Mouse (Mus musculus): ENCODE data around the gene Pde4c.

The Pde4c gene

DNA sequence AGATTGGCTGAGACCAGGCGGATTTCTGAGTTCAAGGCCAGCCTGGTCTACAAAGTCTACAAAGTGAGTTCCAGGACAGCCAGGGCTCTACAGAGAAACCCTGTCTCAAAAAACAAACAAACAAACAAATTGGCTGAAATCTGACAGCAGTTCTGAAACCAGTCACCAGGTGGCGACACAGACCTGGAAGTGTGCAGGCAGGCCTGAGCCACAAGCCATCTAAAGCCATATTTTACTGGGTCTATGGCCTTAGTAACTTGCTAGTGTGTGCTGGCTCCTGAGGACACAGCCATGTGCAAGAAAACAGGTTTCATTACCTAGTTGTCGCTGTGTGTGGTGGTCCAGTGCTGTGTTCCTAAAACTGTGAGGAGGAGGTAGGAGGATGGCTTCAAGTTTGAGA lies 2.8 kb upstream of the Pde4c start:
- no peak for DNase-seq (ENCODE audit: low read depth, low spot score)

DNA sequence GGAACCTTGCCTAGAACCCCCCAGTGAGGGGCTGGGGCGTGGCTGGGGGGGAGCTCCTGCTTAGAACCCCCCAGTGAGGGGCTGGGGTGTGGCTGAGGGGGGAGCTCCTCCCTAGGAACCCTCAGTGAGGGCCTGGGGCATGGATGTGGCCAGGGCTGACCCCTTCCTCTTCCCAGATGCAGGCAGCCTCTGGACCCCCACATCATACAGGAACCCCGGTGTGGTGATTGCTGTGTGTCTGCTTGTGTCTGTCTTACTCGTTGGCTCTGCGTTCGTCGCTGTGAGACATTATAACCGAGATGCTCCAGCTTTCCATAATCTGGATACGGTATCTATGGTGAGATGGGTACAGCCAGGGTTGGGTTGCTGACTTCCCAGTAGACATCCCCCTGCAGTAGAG lies 1.9 kb upstream of the Pde4c start:
- no peak for DNase-seq (ENCODE audit: low read depth, low spot score)

DNA sequence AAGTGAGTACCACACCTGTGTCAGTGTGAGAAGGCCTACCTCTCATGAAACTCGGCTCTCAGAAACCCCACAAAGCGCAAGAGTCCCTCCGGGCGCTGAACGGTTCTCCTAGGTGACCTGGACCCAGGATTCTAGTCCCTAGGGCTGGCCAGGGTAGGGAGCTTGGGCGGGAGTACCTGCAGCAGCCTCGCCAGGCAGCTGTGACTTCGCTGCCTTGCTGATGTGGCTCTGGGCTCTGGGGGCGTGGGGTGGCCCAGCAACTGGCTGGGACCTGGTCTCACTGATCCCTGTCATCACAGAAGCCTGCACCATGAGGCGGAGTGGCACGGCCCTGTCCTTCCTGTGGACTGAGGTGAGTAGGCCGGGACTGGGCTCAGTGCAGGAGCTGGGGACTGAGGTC lies 696 bp downstream of the Pde4c start:
- no peak for DNase-seq (ENCODE audit: low read depth, low spot score)

DNA sequence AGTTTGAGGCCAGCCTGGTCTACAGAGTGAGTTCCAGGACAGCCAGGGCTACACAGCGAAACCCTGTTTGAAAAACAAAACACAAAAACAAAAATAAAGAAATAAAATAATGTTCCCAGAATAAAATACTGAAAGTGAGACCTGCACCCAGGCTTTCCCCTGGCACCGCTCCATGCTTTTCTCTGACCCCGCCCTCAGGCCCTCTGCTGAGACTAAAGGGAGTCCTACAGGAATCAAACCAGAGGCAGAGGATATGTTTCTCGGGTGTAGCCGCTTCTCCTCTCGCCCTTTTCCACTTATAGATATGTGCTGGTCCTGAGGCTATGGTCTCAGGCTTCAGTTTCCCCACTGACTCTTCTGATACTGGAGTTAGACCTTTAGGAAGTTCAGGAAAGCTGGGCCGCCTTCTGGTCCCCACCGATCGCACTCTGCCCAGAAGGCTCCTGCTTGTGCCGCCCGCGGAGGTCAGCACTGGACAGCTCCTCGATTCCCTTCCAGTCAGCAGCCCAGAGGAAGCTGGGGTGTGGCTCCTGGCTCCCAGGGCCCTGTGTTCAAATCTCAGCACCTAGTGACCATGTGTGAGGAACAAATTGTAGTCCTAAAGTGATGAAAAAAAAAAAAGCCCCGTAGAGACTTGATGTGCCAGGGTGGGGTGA lies 2.4 kb downstream of the Pde4c start:
- no peak for DNase-seq (ENCODE audit: low read depth, low spot score)

DNA sequence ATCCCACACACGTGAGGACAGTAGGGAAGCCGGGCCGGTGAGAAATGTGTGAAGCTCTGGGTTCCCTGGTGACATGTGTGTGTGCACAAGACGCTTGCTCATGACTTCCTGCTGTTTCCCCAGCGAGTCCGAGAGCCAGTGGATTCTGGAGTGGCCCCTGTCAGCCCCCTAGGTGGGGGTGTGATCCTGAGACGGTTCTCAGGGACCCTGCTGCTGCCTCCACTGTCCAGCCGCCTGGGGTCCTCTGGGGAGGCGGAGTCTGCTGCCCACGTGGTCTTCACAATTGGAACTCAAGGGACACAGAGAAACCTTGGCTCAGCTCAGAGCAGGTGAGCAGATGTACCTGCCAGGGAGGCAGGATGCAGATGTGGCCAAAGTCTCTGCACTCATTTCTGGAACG lies 3.2 kb downstream of the Pde4c start:
- DNase-seq (ENCODE audit: low read depth, low spot score), result no peak

DNA sequence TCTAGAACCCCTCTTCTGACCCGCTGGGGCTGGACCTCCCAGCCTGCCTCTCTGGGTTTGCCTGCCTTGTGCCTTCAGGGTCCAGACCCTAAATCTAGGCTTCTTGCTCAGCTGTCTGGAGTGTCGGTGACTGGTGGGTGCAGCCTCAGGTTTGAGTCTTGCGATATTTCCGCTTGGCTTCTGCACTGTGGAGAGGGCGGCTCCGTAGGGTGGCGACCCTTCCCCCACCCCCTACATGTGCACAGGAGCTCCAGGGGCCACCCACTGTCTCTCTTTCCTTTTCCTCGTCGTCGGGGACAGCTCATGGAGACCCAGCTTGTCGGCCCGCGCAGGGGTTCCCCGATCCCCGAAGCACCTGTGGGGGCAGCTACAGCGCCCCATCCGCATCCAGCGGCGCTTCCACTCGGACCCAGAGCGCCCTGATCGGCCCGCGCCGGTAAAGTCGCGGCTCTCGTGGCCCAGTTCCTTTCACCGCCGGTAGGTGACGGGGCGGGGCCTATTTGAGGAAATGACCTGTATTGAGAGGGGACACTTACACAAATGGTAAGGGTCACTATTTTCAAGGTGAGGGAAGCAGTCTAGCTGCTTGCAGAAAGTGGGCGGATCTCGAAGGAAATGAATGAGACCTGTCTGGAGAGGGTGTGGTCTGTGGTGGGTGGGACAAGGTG lies 6.4 kb downstream of the Pde4c start:
- DNase-seq (ENCODE audit: low read depth, low spot score), result no peak

DNA sequence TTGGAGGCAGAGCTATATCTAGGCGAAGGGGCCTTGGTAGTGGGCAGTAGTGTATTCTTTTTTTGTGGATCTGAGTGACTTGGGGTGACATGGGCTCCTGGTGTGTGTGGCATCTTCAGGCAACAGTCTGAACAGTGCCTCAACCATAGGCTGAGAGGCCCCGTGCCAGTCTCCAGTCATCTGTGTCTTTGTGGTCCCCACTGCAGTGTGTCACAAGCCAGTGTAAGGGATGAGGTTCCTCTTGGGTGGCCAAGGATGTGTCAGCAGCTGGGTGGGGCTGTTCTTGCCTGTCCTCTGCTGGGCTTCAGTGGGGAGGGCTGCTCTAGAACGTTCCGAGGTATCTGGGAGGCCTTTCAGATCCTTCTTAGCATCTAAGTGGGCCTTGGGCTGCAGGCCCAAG lies 7.4 kb downstream of the Pde4c start:
- DNase-seq (ENCODE audit: low read depth, low spot score), result no peak

DNA sequence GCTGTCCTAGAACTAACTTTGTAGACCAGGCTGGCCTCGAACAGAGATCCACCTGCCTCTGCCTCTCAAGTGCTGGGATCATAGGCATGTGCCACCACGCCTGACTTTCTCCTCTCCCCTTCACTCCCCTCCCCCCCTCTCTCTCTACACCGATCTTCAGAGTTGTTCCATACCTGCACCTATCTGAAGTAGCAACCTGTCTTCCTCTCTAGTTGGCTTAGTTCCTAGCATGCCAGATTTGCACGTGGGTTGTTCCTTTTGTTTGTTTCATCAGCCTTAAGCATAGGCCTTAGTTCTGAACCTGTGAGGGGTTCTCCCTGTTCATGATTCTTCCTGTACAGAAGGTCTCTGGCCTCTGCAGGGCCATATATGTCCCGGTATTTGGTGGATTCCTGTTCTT lies 14.2 kb downstream of the Pde4c start:
- no peak for DNase-seq (ENCODE audit: low read depth, low spot score)

DNA sequence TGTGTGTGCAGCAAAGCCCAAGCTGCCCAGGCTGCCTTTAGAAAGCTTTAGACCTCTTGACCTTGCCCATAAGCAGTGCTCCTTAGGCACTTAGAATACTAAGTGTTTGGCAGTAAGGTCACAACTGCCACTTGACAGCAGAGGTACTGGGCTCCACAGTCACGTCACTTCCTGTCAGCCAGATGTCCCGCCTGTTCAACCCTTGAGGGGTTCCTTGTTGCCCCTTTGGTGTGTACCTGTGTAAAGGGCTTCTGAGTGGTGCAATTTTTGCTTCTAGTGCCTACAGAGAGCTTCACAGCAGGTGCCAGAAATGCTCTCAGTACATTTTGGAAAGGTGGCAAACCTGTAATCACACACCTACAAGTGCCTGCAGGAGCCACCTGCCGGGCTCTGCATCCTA lies 14.7 kb downstream of the Pde4c start:
- no peak for DNase-seq (ENCODE audit: low read depth, low spot score)

DNA sequence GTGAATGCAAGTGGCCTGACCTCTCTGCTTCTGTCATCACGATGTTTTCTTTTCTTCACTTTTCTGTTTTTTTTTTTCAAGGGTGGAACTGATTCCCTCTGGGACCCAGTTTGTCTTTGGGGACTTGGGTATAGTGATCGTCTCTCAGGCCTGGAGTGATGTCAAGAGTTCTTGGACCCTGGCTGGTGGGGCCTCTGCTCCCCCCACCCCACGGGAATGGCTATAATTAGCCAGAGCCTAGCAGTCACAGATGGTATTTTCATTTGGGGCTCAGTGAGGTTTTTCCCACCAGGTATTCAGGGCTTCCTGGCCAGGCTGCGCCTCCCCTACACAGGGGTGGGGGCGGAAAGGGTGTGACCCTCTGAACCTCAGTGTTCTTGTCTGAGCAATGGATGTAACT lies 18.1 kb downstream of the Pde4c start:
- no peak for DNase-seq (ENCODE audit: low read depth, low spot score)

DNA sequence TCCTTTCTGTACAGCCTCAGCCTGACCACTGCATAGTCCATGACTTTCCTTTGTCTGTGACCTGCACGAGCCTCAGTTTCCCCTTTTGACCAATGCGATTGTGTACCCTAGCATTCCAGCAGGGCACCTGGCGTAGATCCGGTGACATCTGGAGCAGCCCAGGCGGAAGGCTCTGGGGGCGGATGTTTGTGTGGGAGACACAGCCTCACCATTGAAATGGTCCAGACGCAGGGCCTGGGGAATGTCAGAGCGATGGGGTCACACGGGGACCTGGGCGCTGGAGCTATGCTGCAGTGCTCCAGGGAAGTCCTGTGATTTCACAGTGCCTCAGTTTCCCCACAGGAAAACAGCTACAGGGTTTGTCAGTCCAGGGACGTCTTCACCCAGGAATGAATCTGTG lies 18.7 kb downstream of the Pde4c start:
- no peak for DNase-seq (ENCODE audit: low read depth, low spot score)

DNA sequence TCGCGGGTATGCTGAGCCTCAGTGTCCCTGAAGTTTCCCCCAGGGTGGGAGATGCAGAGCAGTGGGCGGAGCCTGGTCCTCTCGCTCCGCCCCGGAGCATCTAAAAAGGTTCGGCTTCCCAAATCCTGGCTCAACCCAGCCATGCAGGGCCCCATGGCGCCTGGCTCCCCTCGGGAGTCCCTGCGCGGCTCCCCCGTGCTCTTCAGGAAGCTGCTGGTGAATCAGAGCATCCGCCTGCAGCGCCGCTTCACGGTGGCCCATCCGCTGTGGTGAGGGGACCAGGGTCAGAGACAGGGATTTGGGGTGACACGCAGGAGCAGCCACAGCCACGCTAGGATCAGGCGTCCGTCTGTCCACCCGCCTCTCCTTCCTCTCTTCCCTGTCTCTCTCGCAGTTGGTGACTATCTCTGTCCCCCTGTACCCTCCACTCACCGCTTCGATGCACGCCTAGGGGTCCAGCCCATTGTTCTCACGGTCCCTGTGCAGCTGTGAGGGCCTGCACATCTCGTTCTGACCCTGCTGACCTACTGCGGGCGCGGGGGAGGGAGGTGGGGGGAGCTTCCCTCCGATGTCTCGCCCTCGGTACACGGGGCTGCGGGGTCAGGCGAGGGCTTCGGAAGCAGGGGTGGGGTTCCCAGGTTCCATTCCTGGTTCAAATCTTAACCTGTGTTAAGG lies 19.6 kb downstream of the Pde4c start:
- DNase-seq (ENCODE audit: low read depth, low spot score), result no peak

DNA sequence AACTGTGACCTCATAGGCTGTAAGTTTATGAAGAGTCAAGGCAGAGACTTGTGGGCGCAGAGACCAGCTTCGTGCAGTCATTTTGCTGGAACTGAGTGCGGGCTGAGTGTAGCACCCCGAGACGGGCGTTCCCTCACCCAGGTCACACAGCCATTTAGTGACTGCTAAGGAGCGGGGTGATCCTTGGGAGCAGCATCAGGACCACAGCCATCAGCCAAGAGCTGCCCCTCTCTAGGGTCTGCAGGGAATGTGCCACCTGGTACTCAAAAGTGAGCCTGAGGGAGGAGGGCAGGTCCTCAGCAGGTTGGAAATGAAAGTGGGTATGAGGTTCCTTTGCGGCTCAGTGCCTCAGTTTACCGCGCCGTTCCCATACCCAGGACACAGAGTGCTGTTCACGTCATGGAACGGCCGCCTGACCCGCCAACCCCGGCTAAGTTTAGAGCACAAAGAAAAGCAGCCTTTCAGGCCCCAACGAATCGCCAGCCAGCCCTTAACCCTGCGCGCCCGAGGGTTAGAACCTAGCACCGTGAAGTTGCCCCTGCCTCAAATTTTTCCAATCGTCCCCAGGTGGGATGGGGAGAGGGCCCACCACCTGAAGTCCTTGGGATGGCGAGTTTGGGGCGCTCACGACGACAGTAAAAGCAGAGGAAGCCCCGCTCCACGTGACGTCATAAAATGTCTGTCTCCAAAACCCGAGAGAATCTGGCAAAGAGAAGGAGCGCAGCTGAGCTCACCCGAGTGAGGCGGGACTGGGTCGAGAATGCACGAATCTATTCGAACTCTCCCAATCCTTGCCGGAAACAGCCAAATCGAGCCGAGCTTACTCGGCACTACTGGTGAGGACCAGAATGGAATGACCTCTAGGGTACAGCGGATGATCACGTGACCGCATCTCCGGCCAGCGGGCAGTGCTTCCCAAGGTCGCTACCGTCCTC lies 20.4 kb downstream of the Pde4c start:
- DNase-seq (ENCODE audit: low read depth, low spot score), result no peak

DNA sequence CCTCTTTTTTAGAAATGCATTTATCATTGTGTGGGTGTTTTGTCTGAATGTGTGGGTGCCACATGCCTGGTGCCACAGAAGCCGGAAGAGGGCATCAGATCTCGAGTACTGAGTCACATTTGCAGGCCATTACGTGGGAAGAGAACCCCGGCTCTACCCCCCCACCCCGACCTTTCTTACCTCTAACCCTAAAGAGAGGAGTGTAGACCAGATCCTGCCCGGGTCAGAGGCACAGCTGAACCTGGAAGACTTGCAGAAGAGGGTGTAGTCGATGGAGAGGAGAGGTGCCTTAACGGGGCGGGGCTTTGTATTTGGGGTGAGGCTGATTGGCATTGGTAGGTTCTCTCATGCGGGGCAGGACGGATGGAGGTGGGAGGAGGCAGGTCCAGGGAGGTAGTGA lies 21.3 kb downstream of the Pde4c start:
- DNase-seq (ENCODE audit: low read depth, low spot score), result no peak

DNA sequence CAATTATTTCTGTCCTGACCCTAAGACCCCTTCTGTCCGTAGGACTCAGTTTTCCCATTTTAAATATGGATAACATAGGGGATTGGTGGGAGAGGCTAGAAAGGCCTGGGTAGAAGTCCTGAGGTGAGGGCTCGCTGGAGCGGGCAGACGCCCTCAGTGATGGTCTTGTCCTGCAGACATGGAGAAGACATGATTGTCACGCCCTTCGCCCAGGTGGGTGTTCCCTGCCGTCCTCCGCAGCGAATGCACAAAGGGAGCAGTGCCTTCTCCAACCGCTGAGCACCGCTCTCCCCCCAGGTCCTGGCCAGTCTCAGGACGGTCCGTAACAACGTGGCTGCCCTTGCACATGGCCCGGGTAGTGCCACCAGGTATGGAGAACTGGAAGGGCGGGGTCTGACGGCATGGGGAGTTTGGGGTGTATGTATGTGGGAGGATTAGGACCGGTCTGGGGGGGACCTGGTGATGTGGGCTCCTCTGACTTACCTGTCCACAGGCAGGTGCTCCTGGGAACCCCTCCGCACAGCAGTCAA lies 22.2 kb downstream of the Pde4c start:
- no peak for DNase-seq (ENCODE audit: low read depth, low spot score)

DNA sequence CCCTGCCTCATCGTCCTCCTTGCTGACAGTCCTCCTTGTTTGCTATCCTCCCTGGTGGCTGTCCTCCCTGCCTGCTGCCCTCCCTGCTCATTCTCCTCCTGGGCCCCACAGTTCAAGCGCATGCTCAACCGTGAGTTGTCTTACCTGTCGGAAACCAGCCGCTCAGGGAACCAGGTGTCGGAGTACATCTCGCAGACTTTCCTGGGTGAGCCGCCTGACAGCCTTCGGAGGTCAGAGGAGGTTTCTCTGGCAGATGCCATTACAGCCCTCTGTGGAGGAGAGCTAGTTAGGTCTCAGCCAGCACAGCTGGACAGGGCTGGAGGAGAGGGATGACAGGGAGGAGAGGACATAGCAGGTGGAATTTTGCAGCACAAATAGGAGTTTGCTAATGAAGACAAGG lies 23.2 kb downstream of the Pde4c start:
- DNase-seq (ENCODE audit: low read depth, low spot score), result no peak

DNA sequence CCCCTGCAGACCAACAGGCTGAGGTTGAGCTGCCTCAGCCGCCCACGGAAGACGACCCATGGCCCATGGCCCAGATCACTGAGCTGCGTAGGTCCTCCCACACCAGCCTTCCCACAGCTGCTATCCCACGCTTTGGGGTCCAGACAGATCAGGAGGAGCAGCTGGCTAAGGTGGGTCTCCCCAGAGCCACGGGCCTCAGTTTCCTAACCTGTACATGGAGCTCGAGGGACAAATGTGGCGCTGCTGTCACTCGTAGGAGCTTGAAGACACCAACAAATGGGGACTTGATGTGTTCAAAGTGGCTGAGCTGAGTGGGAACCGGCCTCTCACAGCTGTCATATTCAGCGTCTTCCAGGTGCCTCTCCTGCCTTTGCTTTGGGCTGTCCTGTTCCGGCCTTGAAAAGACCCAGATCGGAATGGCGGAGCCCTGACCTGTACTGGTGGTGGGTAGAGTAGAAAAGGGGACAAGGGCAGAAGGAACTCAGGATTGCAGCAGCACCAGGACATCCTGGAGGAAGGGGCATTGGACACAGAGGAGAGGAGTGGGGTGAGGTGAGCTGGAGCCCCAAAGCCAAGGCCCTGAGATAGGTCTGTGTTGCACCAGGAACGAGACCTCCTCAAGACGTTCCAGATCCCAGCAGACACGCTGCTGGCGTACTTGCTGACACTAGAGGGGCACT lies 23.8 kb downstream of the Pde4c start:
- DNase-seq (ENCODE audit: low read depth, low spot score), result no peak

DNA sequence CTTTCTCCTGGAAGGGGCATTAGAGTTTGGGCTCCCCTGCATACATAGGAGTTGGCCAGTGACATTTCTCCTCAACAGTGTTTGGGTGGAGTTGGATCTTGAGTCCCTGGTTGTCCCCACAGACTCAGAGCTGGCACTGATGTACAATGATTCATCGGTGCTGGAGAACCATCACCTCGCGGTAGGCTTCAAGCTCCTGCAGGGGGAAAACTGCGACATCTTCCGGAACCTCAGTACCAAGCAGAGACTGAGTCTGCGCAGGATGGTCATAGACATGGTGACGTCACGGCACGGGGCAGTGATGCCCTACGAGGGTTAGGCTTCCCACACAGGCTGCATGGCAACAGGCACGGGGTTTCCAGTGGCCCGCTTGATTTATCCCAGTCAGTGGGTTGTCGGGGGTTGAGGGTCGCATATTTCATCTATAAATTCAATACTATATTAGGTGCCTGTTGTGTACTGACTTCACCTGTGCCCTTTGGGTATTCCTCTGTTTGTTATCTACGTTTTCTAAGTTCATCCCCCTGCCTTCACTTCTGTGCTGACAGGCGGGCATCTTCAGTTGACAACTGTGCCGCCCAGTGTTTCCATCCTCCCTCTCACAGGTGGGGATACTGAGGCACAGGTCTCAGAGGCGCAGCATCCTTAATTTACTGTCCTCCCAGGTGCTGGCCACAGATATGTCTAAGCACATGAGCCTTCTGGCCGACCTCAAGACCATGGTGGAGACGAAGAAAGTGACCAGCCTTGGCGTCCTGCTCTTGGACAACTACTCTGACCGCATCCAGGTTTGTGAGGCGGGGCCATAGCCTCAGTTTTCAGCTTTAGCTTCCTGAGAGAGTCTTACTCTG lies 25.0 kb downstream of the Pde4c start:
- no peak for DNase-seq (ENCODE audit: low read depth, low spot score)

DNA sequence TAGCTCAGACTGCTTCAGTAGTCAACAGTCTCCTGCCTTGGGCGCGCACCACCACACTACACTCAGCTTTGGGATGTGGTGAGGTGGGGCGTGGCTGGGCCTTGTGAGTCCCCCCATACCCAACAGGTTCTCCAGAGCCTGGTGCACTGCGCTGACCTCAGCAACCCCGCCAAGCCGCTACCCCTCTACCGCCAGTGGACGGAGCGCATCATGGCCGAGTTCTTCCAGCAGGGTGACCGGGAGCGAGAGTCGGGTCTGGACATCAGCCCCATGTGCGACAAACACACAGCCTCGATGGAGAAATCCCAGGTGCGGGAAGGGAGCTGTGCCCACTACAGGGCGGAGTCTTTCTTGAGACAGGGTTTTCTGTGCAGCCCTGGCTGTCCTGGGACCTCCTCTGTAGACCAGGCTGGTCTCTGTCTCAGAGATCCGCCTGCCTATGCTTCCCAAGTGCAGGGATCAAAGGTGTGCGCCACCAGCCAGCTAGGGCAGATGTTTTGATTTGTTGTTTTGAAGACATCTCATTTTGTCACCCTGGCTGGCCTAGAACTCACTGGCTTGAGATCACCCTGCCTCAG lies 25.7 kb downstream of the Pde4c start:
- no peak for DNase-seq (ENCODE audit: low read depth, low spot score)

DNA sequence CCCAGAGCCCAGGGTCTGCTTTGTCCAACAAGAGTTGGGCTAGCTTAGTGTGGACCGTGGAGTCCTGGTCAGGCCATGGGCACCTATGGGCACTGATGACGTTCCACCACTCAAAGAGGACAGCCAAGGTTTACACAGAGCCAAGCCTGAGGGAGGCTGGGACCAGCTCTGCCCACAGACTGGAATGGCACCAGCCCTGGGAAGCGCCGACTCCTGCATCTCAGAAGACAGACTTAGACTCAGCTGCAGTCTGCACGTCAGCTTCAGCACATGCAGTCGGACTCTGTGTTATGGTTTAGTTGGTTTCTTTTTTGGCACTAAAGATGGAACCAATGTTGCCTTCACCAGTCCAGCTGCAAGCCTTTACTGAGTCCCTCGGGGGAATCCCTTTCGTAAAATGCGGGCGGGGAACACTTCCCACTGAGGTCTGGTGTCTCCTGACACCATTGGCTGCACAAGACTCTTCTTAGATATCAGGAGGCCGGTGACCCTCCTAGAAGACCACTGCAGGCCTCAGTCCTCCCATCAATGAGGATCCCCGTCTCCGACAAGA lies 26.7 kb downstream of the Pde4c start:
- no peak for DNase-seq (ENCODE audit: low read depth, low spot score)

All from retina, adult 2 months (tissue).